Mouse (Mus musculus) stomach, embryonic 16.5 days (tissue): ENCODE data around the gene Riok1. TPM values are rescaled to one million over a fixed set of nuclear protein-coding genes. Genes with fewer than 3 reads are reported as not detected.

Experiments used
- ATAC-seq: fragments of 200-750 bp; cut with Nextera tagmentation; 2 replicates; pipeline ENCODE4 v1.8.0; 2017; ENCODE audit warnings: moderate number of reproducible peaks, moderate TSS enrichment; ENCODE audit not compliant: insufficient read depth, low FRiP score
- H3K27ac ChIP-seq: fragments of 300-500 bp; sonication (generic); 2 replicates; pipeline ENCODE4 v1.5.1; 2014; ENCODE audit warnings: low read length
- H3K27me3 ChIP-seq: fragments of 300-500 bp; sonication (generic); 2 replicates; pipeline ENCODE4 v1.6.1; 2014; ENCODE audit warnings: low read length, control low read depth, mixed read lengths; ENCODE audit not compliant: control insufficient read depth, insufficient read depth
- H3K36me3 ChIP-seq: fragments of 300-500 bp; sonication (generic); 2 replicates; pipeline ENCODE4 v1.6.1; 2014; ENCODE audit warnings: low read length; ENCODE audit not compliant: control insufficient read depth, insufficient read depth
- H3K4me1 ChIP-seq: fragments of 300-500 bp; sonication (generic); 2 replicates; pipeline ENCODE4 v1.6.1; 2014; ENCODE audit warnings: low read length, control low read depth, mixed read lengths; ENCODE audit not compliant: control insufficient read depth, insufficient read depth
- H3K4me2 ChIP-seq: fragments of 300-500 bp; sonication (generic); 2 replicates; pipeline ENCODE4 v1.6.1; 2014; ENCODE audit warnings: low read depth, low read length, mixed read lengths
- H3K4me3 ChIP-seq: fragments of 300-500 bp; sonication (generic); replicated peaks from 2 replicates; pipeline ENCODE4 v1.5.1; 2014; ENCODE audit warnings: mild to moderate bottlenecking, low read length
- H3K9ac ChIP-seq: fragments of 300-500 bp; sonication (generic); 2 replicates; pipeline ENCODE4 v1.6.1; 2014; ENCODE audit warnings: low read length
- H3K9me3 ChIP-seq: fragments of 300-500 bp; sonication (generic); replicated peaks from 2 replicates; pipeline ENCODE4 v1.6.1; 2016; ENCODE audit warnings: low read length, control low read depth; ENCODE audit not compliant: control insufficient read depth
- WGBS: fragments of 180-500 bp; shearing (Covaris S2); extraction: QIAGEN DNeasy Blood & Tissue Kit; methylation state at CpG from one replicate; pipeline ENCODE4 v1.1.7; 2014; 5-methylcytosine and 5-hydroxymethylcytosine counted together
- microRNA-seq: library from miRNA; unstranded; fragments of <30 nt; microRNA quantifications from one replicate; pipeline ENCODE4, GENCODE M21; 2016
- polyA plus RNA-seq: library from polyadenylated mRNA; unstranded; fragments of >200 nt; fragmentation: Nextera tagmentation; extraction: Ambion mirVana; gene quantifications from 2 replicates; pipeline ENCODE4 v1.2.1, GENCODE M21; 2015

Gene Riok1
- polyA plus RNA-seq, 1 experiment from 2014 or later = 43.9 TPM

DNA sequence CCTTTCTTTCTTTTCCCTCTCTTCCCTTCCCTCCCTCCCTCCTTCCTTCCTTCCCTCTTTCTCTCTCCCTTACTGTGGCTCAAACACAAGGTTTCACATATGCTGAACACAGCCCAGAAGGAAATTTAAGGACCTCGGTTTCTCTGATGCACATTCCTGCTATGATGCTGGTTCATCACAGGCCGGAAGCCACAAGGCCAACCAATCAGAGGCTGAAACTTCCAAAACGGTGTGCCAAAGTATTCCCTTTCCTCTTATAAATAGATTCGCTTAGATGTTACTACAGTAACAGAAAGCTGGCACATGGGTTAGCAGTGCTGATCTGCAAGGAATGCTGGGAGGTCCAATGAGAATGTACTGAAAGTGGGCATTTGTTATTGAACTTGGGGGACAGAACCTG lies 66.6 kb downstream of the Riok1 start:
- Histone ChIP-seq H3K36me3 (no peaks in the 10 kb centered on the region), H3K4me2 (no peak overlapping the region), H3K9ac (no peak overlapping the region), H3K4me3 (no peak overlapping the region), H3K27me3 (no peaks in the 10 kb centered on the region), H3K9me3 (no peaks in the 10 kb centered on the region), H3K27ac (no peak overlapping the region), H3K4me1 (no peaks in the 10 kb centered on the region)
- ATAC-seq = no peak
- 54% methylated on average over 4 of the region's 4 CpGs for WGBS

GRCm38 (mm10) chr13:38104501-38104900 lies 67.7 kb downstream of the Riok1 start:
- WGBS = 91% methylated on average over 10 of the region's 10 CpGs
- H3K4me1 ChIP-seq = no peaks in the 10 kb centered on the region
- no peak for ATAC-seq
- H3K4me3 ChIP-seq = no peak overlapping the region
- H3K9ac ChIP-seq = no peak overlapping the region
- H3K27me3 ChIP-seq = no peaks in the 10 kb centered on the region
- H3K4me2 ChIP-seq = no peak overlapping the region
- no peaks in the 10 kb centered on the region for H3K36me3 ChIP-seq
- no peaks in the 10 kb centered on the region for H3K9me3 ChIP-seq
- H3K27ac ChIP-seq = no peak overlapping the region

GRCm38 (mm10) chr13:38109081-38109480 lies 72.3 kb downstream of the Riok1 start:
- Histone ChIP-seq H3K9ac (no peak overlapping the region), H3K36me3 (no peaks in the 10 kb centered on the region), H3K27ac (no peak overlapping the region), H3K27me3 (no peaks in the 10 kb centered on the region), H3K4me3 (no peak overlapping the region), H3K4me1 (no peaks in the 10 kb centered on the region), H3K9me3 (no peaks in the 10 kb centered on the region), H3K4me2 (no peak overlapping the region)
- no peak for ATAC-seq
- WGBS = 78% methylated on average over 9 of the region's 9 CpGs

Small RNAs within 50 kb of the gene (microRNA-seq; reads per million reads assigned to microRNA genes)
- not detected for gene Gm27387

Other genes with a start within 250 kb of the Riok1 start
- 143 and 145 TPM in 2 replicates for gene Ssr1, start 42.8 kb upstream of the Riok1 start, polyA plus RNA-seq
- gene Cage1, start 74 bp downstream of the Riok1 start, polyA plus RNA-seq = 0.72 and 1.3 TPM in 2 replicates
- 36.4 and 45.1 TPM in 2 replicates for gene Dsp, start 114.3 kb downstream of the Riok1 start, polyA plus RNA-seq
- gene Snrnp48, start 167.9 kb downstream of the Riok1 start, polyA plus RNA-seq = 31.7 and 34.2 TPM in 2 replicates